Comparison of ENCODE assay signal across 18 mouse cellular contexts in genomic region chr11:58316344-58316743, GRCm38 (mm10). TPM values are rescaled to one million over a fixed set of nuclear protein-coding genes. Genes with fewer than 3 reads are reported as not detected.
DNase-seq lines count a peak whose midpoint lies in the region; ATAC-seq and TF ChIP-seq lines count a peak whose summit lies in the region.
"Had no signal": no experiment of that assay in that cellular context is flagged by ENCODE, and none has a peak within 500 bp of the region (broad histone marks: within the 10 kb centered on the region; RNA-seq: fewer than 3 reads in every experiment).

No protein-coding gene starts in this region.

- peaks cover 4% of the 10 kb centered on the region; the same call in 1 of the 2 replicates for H3K9me3 ChIP-seq in limb, embryonic 13.5 days
- no peaks in the 10 kb centered on the region for H3K9me3 ChIP-seq in limb, embryonic 10.5 days (replicated peaks)
- H3K9me3 ChIP-seq in neural tube, embryonic 13.5 days = no peaks in the 10 kb centered on the region

- DNase-seq in cerebellum, adult 9-10 months = peak; percentile 16
- no peak for DNase-seq in limb, embryonic 10.5 days (ENCODE audit: low spot score)
- no peak for DNase-seq in neural tube, embryonic 10.5 days (ENCODE audit: extremely low spot score, low spot score)
- DNase-seq in cerebellum, adult 8-10 months = no peak
- DNase-seq: cerebellum, adult 11 months; heart, adult 18-20 months; heart, postnatal 10 days; kidney, postnatal 14 days; lung, postnatal 4 days; right cerebral cortex, postnatal 14 days; thymus, adult 2 months had no signal

- H3K27me3 ChIP-seq in limb, embryonic 13.5 days = no peaks in the 10 kb centered on the region
- H3K27me3 ChIP-seq in limb, embryonic 10.5 days (ENCODE audit: low read depth, poor library complexity, severe bottlenecking) = no peaks in the 10 kb centered on the region
- no peaks in the 10 kb centered on the region for H3K27me3 ChIP-seq in neural tube, embryonic 13.5 days
- no peaks in the 10 kb centered on the region for H3K27me3 ChIP-seq in myocyte (ENCODE audit: control insufficient read depth, insufficient read depth, insufficient read length)

- H3K4me1 ChIP-seq in limb, embryonic 13.5 days = no peaks in the 10 kb centered on the region
- peaks cover 4% of the 10 kb centered on the region; the same call in 1 of the 2 replicates for H3K4me1 ChIP-seq in limb, embryonic 10.5 days
- 0 out of 2 replicates have a peak, but pooled peaks cover 6% of the 10 kb centered on the region for H3K4me1 ChIP-seq in neural tube, embryonic 13.5 days (replicated peaks)

- no peak overlapping the region for H3K27ac ChIP-seq in limb, embryonic 13.5 days
- H3K27ac ChIP-seq in limb, embryonic 10.5 days = no peak overlapping the region
- H3K27ac ChIP-seq in neural tube, embryonic 13.5 days (replicated peaks) = no peak overlapping the region

- no peak overlapping the region for H3ac ChIP-seq in myocyte (ENCODE audit: control insufficient read depth, insufficient read length)

- TF ChIP-seq POLR2A in myocyte (IDR thresholded peaks at IDR 0.05; ENCODE audit: insufficient read length, low read depth) = peak; percentile 27

- H3K9ac ChIP-seq in limb, embryonic 13.5 days = no peak overlapping the region
- H3K9ac ChIP-seq in neural tube, embryonic 13.5 days = no peak overlapping the region

- no peak overlapping the region for H3K4me3 ChIP-seq in limb, embryonic 13.5 days
- H3K4me3 ChIP-seq in limb, embryonic 10.5 days = no peak overlapping the region
- H3K4me3 ChIP-seq in neural tube, embryonic 13.5 days = no peak overlapping the region
- no peak overlapping the region for H3K4me3 ChIP-seq in myocyte

- peaks cover 69% of the 10 kb centered on the region for H3K36me3 ChIP-seq in limb, embryonic 13.5 days
- H3K36me3 ChIP-seq in limb, embryonic 10.5 days = peaks cover 67% of the 10 kb centered on the region
- H3K36me3 ChIP-seq in neural tube, embryonic 13.5 days = peaks cover 59% of the 10 kb centered on the region
- H3K36me3 ChIP-seq in myocyte (ENCODE audit: control insufficient read depth, insufficient read depth) = peaks cover 42% of the 10 kb centered on the region

- no peak for ATAC-seq in cerebellum, adult (ENCODE audit: insufficient number of reproducible peaks, low FRiP score, low TSS enrichment)
- 0 out of 2 replicates have a peak, but pooled peaks have one; percentile 10 for ATAC-seq in limb, embryonic 13.5 days (ENCODE audit: low FRiP score, low read depth)
- ATAC-seq in neural tube, embryonic 13.5 days (ENCODE audit: low read depth) = 0 out of 2 replicates have a peak, but pooled peaks have one; percentile 7
- ATAC-seq: activated CD4-positive, CD25-positive, alpha-beta regulatory T cell, adult 4 months had no signal

- 88% methylated on average over 17 of the region's 17 CpGs for WGBS in limb, embryonic 13.5 days
- 83% methylated on average over 17 of the region's 17 CpGs for WGBS in limb, embryonic 10.5 days
- WGBS in neural tube, embryonic 13.5 days = 86% methylated on average over 17 of the region's 17 CpGs

- H3K79me2 ChIP-seq in myocyte (ENCODE audit: control insufficient read depth, insufficient read depth) = no peaks in the 10 kb centered on the region

- H3K4me2 ChIP-seq in limb, embryonic 13.5 days (replicated peaks) = no peak overlapping the region
- no peak overlapping the region for H3K4me2 ChIP-seq in neural tube, embryonic 13.5 days
- no peak overlapping the region for H3K4me2 ChIP-seq in myocyte (ENCODE audit: low read depth)

TF ChIP-seq in myocyte, 11 proteins besides CTCF, POLR2A, EP300 and RAD21:
- TF ChIP-seq POLR2AphosphoS2 (IDR thresholded peaks at IDR 0.05; ENCODE audit: insufficient read length, low read depth) = peak; percentile 71
- TF ChIP-seq MYOG (IDR thresholded peaks at IDR 0.05; ENCODE audit: control insufficient read depth in 1 of 3, insufficient read depth in 1 of 3, insufficient read length in 2 of 3, low read depth in 2 of 3) = no peak
- TF ChIP-seq CEBPB (IDR thresholded peaks at IDR 0.05; ENCODE audit: insufficient read depth, poor library complexity, severe bottlenecking) = no peak
TF ChIP-seq in myocyte: peak in this region for 1.

RNA-seq across cellular contexts. Expression of gene Zfp692, which starts 9.5 kb away (rescaled TPM):
- 26.7 and 26.8 TPM in 2 replicates for polyA plus RNA-seq in limb, embryonic 13.5 days (2015; fragmentation: Nextera tagmentation; extraction: Ambion mirVana)
- polyA plus RNA-seq in limb, embryonic 10.5 days (2016; fragmentation: Nextera tagmentation; extraction: Ambion mirVana) = 24.0 and 26.7 TPM in 2 replicates
- polyA plus RNA-seq in neural tube, embryonic 13.5 days (2015; fragmentation: Nextera tagmentation; extraction: Ambion mirVana) = 25.6 and 26.9 TPM in 2 replicates
- 6.0 TPM for polyA plus RNA-seq in myocyte (2012; fragmentation: generic; extraction: Trizol)

RNA-seq across cellular contexts. Expression of gene Zfp672, which starts 13.8 kb away (rescaled TPM):
- polyA plus RNA-seq in limb, embryonic 13.5 days (2015; fragmentation: Nextera tagmentation; extraction: Ambion mirVana) = 32.6 and 38.8 TPM in 2 replicates
- 22.1 and 25.7 TPM in 2 replicates for polyA plus RNA-seq in limb, embryonic 10.5 days (2016; fragmentation: Nextera tagmentation; extraction: Ambion mirVana)
- polyA plus RNA-seq in neural tube, embryonic 13.5 days (2015; fragmentation: Nextera tagmentation; extraction: Ambion mirVana) = 35.5 and 39.5 TPM in 2 replicates
- polyA plus RNA-seq in myocyte (2012; fragmentation: generic; extraction: Trizol) = 15.7 TPM

RNA-seq across cellular contexts. Expression of gene Sh3bp5l, which starts 14.2 kb away (rescaled TPM):
- polyA plus RNA-seq in limb, embryonic 13.5 days (2015; fragmentation: Nextera tagmentation; extraction: Ambion mirVana) = 35.7 and 36.9 TPM in 2 replicates
- 35.2 and 37.7 TPM in 2 replicates for polyA plus RNA-seq in limb, embryonic 10.5 days (2016; fragmentation: Nextera tagmentation; extraction: Ambion mirVana)
- polyA plus RNA-seq in neural tube, embryonic 13.5 days (2015; fragmentation: Nextera tagmentation; extraction: Ambion mirVana) = 46.2 and 47.4 TPM in 2 replicates
- 38.1 TPM for polyA plus RNA-seq in myocyte (2012; fragmentation: generic; extraction: Trizol)

RNA-seq across cellular contexts. Expression of gene 4930438A08Rik, which starts 41.7 kb away (rescaled TPM):
- 0.09 TPM in 1 of 2 replicates, not detected in the other for polyA plus RNA-seq in limb, embryonic 13.5 days (2015; fragmentation: Nextera tagmentation; extraction: Ambion mirVana)
- polyA plus RNA-seq in limb, embryonic 10.5 days (2016; fragmentation: Nextera tagmentation; extraction: Ambion mirVana) = not detected in 2 replicates
- polyA plus RNA-seq in neural tube, embryonic 13.5 days (2015; fragmentation: Nextera tagmentation; extraction: Ambion mirVana) = not detected in 2 replicates
- 0.67 TPM for polyA plus RNA-seq in myocyte (2012; fragmentation: generic; extraction: Trizol)
- polyA plus RNA-seq: activated CD4-positive, CD25-positive, alpha-beta regulatory T cell, adult 4 months; intestine, embryonic 14.5 days; limb, embryonic 11.5 days had no signal
